Mouse (Mus musculus) kidney, adult 2 months (tissue): ENCODE results near the gene Cyb5b.

Experiments
- CTCF ChIP-seq: fragments of 200-500 bp; conservative IDR thresholded peaks from 2 replicates; pipeline ENCODE4 v1.5.1; 2011; ENCODE audit warnings: low read depth, mild to moderate bottlenecking, control low read depth, low read length, moderate library complexity, mixed read lengths; ENCODE audit not compliant: insufficient read depth, insufficient read length
- POLR2A ChIP-seq: fragments of 200-500 bp; IDR thresholded peaks from one replicate; pipeline ENCODE4 v1.6.1; 2011; ENCODE audit warnings: low read depth, low read length, control low read depth

DNA sequence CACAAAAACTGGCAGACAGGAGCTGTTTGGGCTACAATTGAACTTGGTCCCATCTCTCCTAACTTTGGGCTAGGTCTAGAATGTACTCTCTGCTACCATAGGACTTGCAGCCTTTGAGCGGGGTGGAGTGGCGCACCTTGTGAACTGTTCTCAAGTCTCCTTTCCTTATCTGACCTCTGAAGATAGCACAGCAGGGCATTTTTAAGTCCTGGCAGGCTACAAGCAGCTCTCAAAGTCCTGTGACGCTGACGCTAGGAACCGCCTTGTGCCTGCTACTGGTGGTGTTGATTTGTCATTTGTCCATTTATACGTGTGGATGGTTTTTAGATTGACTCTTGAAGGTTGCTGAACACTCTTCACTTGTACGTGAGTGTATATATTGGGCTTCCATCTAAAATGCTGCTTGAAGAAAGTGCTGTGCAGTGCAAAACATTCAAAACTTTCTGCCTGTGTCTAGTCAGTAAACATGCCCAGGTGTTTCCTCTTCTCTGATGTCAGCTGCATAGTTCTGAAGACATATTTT, 13.9 kb downstream of the Cyb5b start:
- TF ChIP-seq POLR2A, result no peak
- no peak for TF ChIP-seq CTCF
